Mouse (Mus musculus) megakaryocyte, embryonic 14.5 days (primary cell): ENCODE measurements at regions not wholly inside any gene's neighbourhood (a gene's known extent, or its start where the extent isn't known, plus 50 kb on each side); places are given as distances from the start of the nearest gene placed in this dataset.

Experiments
- FLI1 ChIP-seq: IDR thresholded peaks from 2 replicates; pipeline ENCODE4 v1.6.1; 2012; ENCODE audit warnings: low read length, inconsistent platforms, mixed read lengths
- GATA1 ChIP-seq: IDR thresholded peaks from 3 replicates; pipeline ENCODE4 v1.6.1; 2012; ENCODE audit warnings: mixed read lengths, low read length, inconsistent platforms, borderline replicate concordance

- TF ChIP-seq GATA1 (no peak), FLI1 (no peak)
These were observed 133.6 kb upstream of the Ednrb start for GRCm38 (mm10) chr14:103977769-103978168.
